Mouse (Mus musculus): ENCODE measurements around the gene Gm4881. TPM values are rescaled to one million over a fixed set of nuclear protein-coding genes. Genes with fewer than 3 reads are reported as not detected.

Gm4881 gene
- polyA plus RNA-seq (2014; fragmentation: Nextera tagmentation; extraction: Ambion mirVana), result 2.0 and 2.2 TPM in 2 replicates

GRCm38 (mm10) chr7:24944257-24944950 lies at the start of gene Gm4881:
TSS of gene Gm4881 (minus strand) at chr7:24944494.
- no peak within 1 kb of the TSS; the same call in 1 of the 2 replicates for H3K9ac ChIP-seq (ENCODE audit: low read length)
- no peaks in the 10 kb centered on the region for H3K36me3 ChIP-seq (ENCODE audit: control insufficient read depth, insufficient read depth, low read length)
- peaks cover 84% of the 10 kb centered on the region for H3K27me3 ChIP-seq (ENCODE audit: control insufficient read depth, insufficient read depth, low read length)
- H3K9me3 ChIP-seq (ENCODE audit: control insufficient read depth, low read length), result no peaks in the 10 kb centered on the region
- H3K4me2 ChIP-seq, result peak within 1 kb of the TSS; percentile 42
- DNase-seq (ENCODE audit: low spot score, missing footprints) (peak; percentile 90), ATAC-seq (ENCODE audit: low FRiP score) (no peak)
- under 1% methylated on average over 62 of the region's 72 CpGs for WGBS
- H3K4me3 ChIP-seq (ENCODE audit: low read depth, low read length), result peak within 1 kb of the TSS; percentile 22
- H3K4me1 ChIP-seq (ENCODE audit: control insufficient read depth, insufficient read depth, low read length), result peaks cover 14% of the 10 kb centered on the region
- H3K27ac ChIP-seq (ENCODE audit: low read depth, low read length), result no peak within 1 kb of the TSS

- ATAC-seq (ENCODE audit: low FRiP score) (no peak), DNase-seq (ENCODE audit: low spot score, missing footprints) (no peak)
- H3K36me3 ChIP-seq (ENCODE audit: control insufficient read depth, insufficient read depth, low read length), result no peaks in the 10 kb centered on the region
- H3K4me3 ChIP-seq (ENCODE audit: low read depth, low read length), result no peak overlapping the region
- 76% methylated on average over 6 of the region's 6 CpGs for WGBS
- H3K9me3 ChIP-seq (ENCODE audit: control insufficient read depth, low read length), result no peaks in the 10 kb centered on the region
- no peak overlapping the region for H3K9ac ChIP-seq (ENCODE audit: low read length)
- no peak overlapping the region for H3K27ac ChIP-seq (ENCODE audit: low read depth, low read length)
- no peaks in the 10 kb centered on the region for H3K4me1 ChIP-seq (ENCODE audit: control insufficient read depth, insufficient read depth, low read length)
- H3K27me3 ChIP-seq (ENCODE audit: control insufficient read depth, insufficient read depth, low read length), result no peaks in the 10 kb centered on the region
- H3K4me2 ChIP-seq, result no peak overlapping the region
Observed at GRCm38 (mm10) chr7:24993081-24993480, 48.8 kb upstream of the Gm4881 start.

GRCm38 (mm10) chr7:24990478-24990877 lies 46.2 kb upstream of the Gm4881 start:
- 80% methylated on average over 8 of the region's 8 CpGs for WGBS
- Histone ChIP-seq H3K9me3 (ENCODE audit: control insufficient read depth, low read length) (no peaks in the 10 kb centered on the region), H3K4me3 (ENCODE audit: low read depth, low read length) (no peak overlapping the region), H3K27ac (ENCODE audit: low read depth, low read length) (no peak overlapping the region), H3K9ac (ENCODE audit: low read length) (no peak overlapping the region), H3K36me3 (ENCODE audit: control insufficient read depth, insufficient read depth, low read length) (no peaks in the 10 kb centered on the region), H3K4me1 (ENCODE audit: control insufficient read depth, insufficient read depth, low read length) (no peaks in the 10 kb centered on the region), H3K27me3 (ENCODE audit: control insufficient read depth, insufficient read depth, low read length) (no peaks in the 10 kb centered on the region), H3K4me2 (no peak overlapping the region)
- no peak for DNase-seq (ENCODE audit: low spot score, missing footprints)
- no peak for ATAC-seq (ENCODE audit: low FRiP score)

- Histone ChIP-seq H3K27me3 (ENCODE audit: control insufficient read depth, insufficient read depth, low read length) (no peaks in the 10 kb centered on the region), H3K9me3 (ENCODE audit: control insufficient read depth, low read length) (no peaks in the 10 kb centered on the region), H3K4me2 (no peak overlapping the region), H3K27ac (ENCODE audit: low read depth, low read length) (no peak overlapping the region), H3K4me1 (ENCODE audit: control insufficient read depth, insufficient read depth, low read length) (no peaks in the 10 kb centered on the region), H3K9ac (ENCODE audit: low read length) (no peak overlapping the region), H3K36me3 (ENCODE audit: control insufficient read depth, insufficient read depth, low read length) (0 out of 2 replicates have a peak, but pooled peaks cover 3% of the 10 kb centered on the region), H3K4me3 (ENCODE audit: low read depth, low read length) (no peak overlapping the region)
- DNase-seq (ENCODE audit: low spot score, missing footprints), result no peak
- ATAC-seq (ENCODE audit: low FRiP score), result no peak
- WGBS, result 90% methylated on average over 14 of the region's 14 CpGs
Observed at GRCm38 (mm10) chr7:24987941-24988340, 43.6 kb upstream of the Gm4881 start.

- no peak overlapping the region for H3K9ac ChIP-seq (ENCODE audit: low read length)
- H3K27ac ChIP-seq (ENCODE audit: low read depth, low read length), result no peak overlapping the region
- no peaks in the 10 kb centered on the region for H3K9me3 ChIP-seq (ENCODE audit: control insufficient read depth, low read length)
- H3K36me3 ChIP-seq (ENCODE audit: control insufficient read depth, insufficient read depth, low read length), result 0 out of 2 replicates have a peak, but pooled peaks cover 3% of the 10 kb centered on the region
- whole genome bisulfite sequencing, result 75% methylated on average over 5 of the region's 5 CpGs
- H3K27me3 ChIP-seq (ENCODE audit: control insufficient read depth, insufficient read depth, low read length), result no peaks in the 10 kb centered on the region
- H3K4me1 ChIP-seq (ENCODE audit: control insufficient read depth, insufficient read depth, low read length), result no peaks in the 10 kb centered on the region
- ATAC-seq (ENCODE audit: low FRiP score), result no peak
- no peak overlapping the region for H3K4me3 ChIP-seq (ENCODE audit: low read depth, low read length)
- no peak for DNase-seq (ENCODE audit: low spot score, missing footprints)
- H3K4me2 ChIP-seq, result no peak overlapping the region
Observed at GRCm38 (mm10) chr7:24985799-24986198, 41.5 kb upstream of the Gm4881 start.

GRCm38 (mm10) chr7:24984307-24984706 lies 40.0 kb upstream of the Gm4881 start:
- no peaks in the 10 kb centered on the region for H3K9me3 ChIP-seq (ENCODE audit: control insufficient read depth, low read length)
- H3K4me3 ChIP-seq (ENCODE audit: low read depth, low read length), result no peak overlapping the region
- H3K4me2 ChIP-seq, result no peak overlapping the region
- H3K27me3 ChIP-seq (ENCODE audit: control insufficient read depth, insufficient read depth, low read length), result no peaks in the 10 kb centered on the region
- H3K9ac ChIP-seq (ENCODE audit: low read length), result no peak overlapping the region
- 94% methylated on average over 2 of the region's 2 CpGs for whole genome bisulfite sequencing
- H3K4me1 ChIP-seq (ENCODE audit: control insufficient read depth, insufficient read depth, low read length), result no peaks in the 10 kb centered on the region
- DNase-seq (ENCODE audit: low spot score, missing footprints) (no peak), ATAC-seq (ENCODE audit: low FRiP score) (no peak)
- no peak overlapping the region for H3K27ac ChIP-seq (ENCODE audit: low read depth, low read length)
- H3K36me3 ChIP-seq (ENCODE audit: control insufficient read depth, insufficient read depth, low read length), result 0 out of 2 replicates have a peak, but pooled peaks cover 3% of the 10 kb centered on the region

GRCm38 (mm10) chr7:24983396-24983795 lies 39.1 kb upstream of the Gm4881 start:
- no peak for DNase-seq (ENCODE audit: low spot score, missing footprints)
- no peak for ATAC-seq (ENCODE audit: low FRiP score)
- H3K4me3 ChIP-seq (ENCODE audit: low read depth, low read length), result no peak overlapping the region
- no peak overlapping the region for H3K4me2 ChIP-seq
- no peaks in the 10 kb centered on the region for H3K27me3 ChIP-seq (ENCODE audit: control insufficient read depth, insufficient read depth, low read length)
- H3K9ac ChIP-seq (ENCODE audit: low read length), result no peak overlapping the region
- no peaks in the 10 kb centered on the region for H3K4me1 ChIP-seq (ENCODE audit: control insufficient read depth, insufficient read depth, low read length)
- 85% methylated on average over 5 of the region's 5 CpGs for WGBS
- no peak overlapping the region for H3K27ac ChIP-seq (ENCODE audit: low read depth, low read length)
- no peaks in the 10 kb centered on the region for H3K9me3 ChIP-seq (ENCODE audit: control insufficient read depth, low read length)
- 0 out of 2 replicates have a peak, but pooled peaks cover 3% of the 10 kb centered on the region for H3K36me3 ChIP-seq (ENCODE audit: control insufficient read depth, insufficient read depth, low read length)

- Histone ChIP-seq H3K9me3 (ENCODE audit: control insufficient read depth, low read length) (no peaks in the 10 kb centered on the region), H3K4me3 (ENCODE audit: low read depth, low read length) (no peak overlapping the region), H3K27ac (ENCODE audit: low read depth, low read length) (no peak overlapping the region), H3K36me3 (ENCODE audit: control insufficient read depth, insufficient read depth, low read length) (0 out of 2 replicates have a peak, but pooled peaks cover 3% of the 10 kb centered on the region), H3K4me1 (ENCODE audit: control insufficient read depth, insufficient read depth, low read length) (no peaks in the 10 kb centered on the region), H3K9ac (ENCODE audit: low read length) (no peak overlapping the region), H3K27me3 (ENCODE audit: control insufficient read depth, insufficient read depth, low read length) (no peaks in the 10 kb centered on the region), H3K4me2 (no peak overlapping the region)
- no peak for ATAC-seq (ENCODE audit: low FRiP score)
- DNase-seq (ENCODE audit: low spot score, missing footprints), result no peak
- WGBS, result 85% methylated on average over 7 of the region's 7 CpGs
Observed at GRCm38 (mm10) chr7:24980439-24980838, 36.1 kb upstream of the Gm4881 start.

- no peak overlapping the region for H3K27ac ChIP-seq (ENCODE audit: low read depth, low read length)
- H3K36me3 ChIP-seq (ENCODE audit: control insufficient read depth, insufficient read depth, low read length), result no peaks in the 10 kb centered on the region
- H3K9me3 ChIP-seq (ENCODE audit: control insufficient read depth, low read length), result no peaks in the 10 kb centered on the region
- H3K4me3 ChIP-seq (ENCODE audit: low read depth, low read length), result no peak overlapping the region
- no peak for ATAC-seq (ENCODE audit: low FRiP score)
- H3K4me1 ChIP-seq (ENCODE audit: control insufficient read depth, insufficient read depth, low read length), result no peaks in the 10 kb centered on the region
- 91% methylated on average over 7 of the region's 7 CpGs for WGBS
- H3K4me2 ChIP-seq, result no peak overlapping the region
- no peaks in the 10 kb centered on the region for H3K27me3 ChIP-seq (ENCODE audit: control insufficient read depth, insufficient read depth, low read length)
- H3K9ac ChIP-seq (ENCODE audit: low read length), result no peak overlapping the region
- DNase-seq (ENCODE audit: low spot score, missing footprints), result no peak
Observed at GRCm38 (mm10) chr7:24978781-24979180, 34.5 kb upstream of the Gm4881 start.

All from midbrain, embryonic 11.5 days (tissue).